Mouse (Mus musculus): ENCODE data around the gene Mcl1. TPM values are rescaled to one million over a fixed set of nuclear protein-coding genes. Genes with fewer than 3 reads are reported as not detected.

The Mcl1 gene
- polyA plus RNA-seq, 1 experiment: 436 TPM

DNA sequence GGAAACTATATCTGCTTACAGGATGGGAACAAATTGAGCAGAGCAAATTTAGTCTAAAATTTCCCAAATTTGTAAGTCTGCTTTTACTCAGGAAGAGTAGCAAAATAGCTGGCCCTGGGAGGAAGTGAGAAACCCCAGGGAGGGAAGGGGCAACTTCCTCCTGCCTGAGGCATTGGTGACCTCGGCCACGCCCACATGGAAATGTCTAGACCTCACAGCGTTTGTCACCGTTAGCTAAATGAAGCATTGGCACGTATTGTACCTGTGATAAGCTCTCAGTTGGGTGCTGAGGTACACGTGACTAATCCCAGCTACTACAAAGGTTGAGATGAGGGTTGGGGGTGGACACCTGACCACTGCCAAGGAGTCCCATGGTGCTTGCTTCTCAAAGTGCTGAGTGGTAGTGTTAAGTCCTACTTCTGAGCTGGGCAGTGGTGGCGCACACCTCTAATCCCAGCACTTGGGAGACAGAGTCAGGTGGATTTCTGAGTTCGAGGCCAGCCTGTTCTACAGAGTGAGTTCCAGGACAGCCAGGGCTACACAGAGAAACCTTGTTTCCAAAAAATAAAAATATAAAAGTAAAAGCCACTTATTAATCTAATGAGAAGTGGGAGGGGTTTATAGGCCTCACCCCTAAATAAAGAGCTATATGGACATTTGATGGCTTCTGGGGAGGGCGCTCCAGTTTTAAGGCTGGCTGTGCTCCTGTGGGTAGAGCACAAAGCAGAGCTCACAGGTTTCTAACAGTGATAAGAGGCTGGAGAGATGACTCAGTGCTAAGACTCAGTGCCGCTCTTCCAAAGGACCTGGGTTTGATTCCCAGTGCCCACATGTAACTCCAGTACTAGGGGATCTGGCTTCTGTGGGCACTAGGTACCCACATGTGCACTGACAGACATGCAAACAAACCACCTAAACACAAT, 13.0 kb upstream of the Mcl1 start:
- no peak for TF ChIP-seq GATA1 (IDR thresholded peaks at IDR 0.05; ENCODE audit: low read length)

DNA sequence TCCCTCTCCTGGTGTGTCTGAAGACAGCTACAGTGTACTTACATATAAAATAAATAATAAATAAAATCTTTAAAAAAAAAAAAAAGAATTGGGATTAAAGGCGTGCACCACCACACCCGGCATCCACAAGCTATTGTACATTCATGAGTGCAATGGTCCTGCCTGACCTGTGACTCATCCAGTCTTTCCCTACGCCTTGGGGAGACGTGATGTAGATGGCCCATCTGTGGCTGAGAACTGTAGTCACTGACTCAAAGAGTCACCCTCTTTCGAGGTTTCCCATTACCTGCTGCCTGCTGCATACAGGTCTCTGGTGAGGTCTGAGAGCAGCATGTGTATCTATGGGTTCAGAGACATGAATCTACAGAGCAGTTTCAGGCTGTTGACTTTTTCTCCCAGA, 10.6 kb upstream of the Mcl1 start:
- no peak for TF ChIP-seq GATA1 (IDR thresholded peaks at IDR 0.05; ENCODE audit: low read length)

DNA sequence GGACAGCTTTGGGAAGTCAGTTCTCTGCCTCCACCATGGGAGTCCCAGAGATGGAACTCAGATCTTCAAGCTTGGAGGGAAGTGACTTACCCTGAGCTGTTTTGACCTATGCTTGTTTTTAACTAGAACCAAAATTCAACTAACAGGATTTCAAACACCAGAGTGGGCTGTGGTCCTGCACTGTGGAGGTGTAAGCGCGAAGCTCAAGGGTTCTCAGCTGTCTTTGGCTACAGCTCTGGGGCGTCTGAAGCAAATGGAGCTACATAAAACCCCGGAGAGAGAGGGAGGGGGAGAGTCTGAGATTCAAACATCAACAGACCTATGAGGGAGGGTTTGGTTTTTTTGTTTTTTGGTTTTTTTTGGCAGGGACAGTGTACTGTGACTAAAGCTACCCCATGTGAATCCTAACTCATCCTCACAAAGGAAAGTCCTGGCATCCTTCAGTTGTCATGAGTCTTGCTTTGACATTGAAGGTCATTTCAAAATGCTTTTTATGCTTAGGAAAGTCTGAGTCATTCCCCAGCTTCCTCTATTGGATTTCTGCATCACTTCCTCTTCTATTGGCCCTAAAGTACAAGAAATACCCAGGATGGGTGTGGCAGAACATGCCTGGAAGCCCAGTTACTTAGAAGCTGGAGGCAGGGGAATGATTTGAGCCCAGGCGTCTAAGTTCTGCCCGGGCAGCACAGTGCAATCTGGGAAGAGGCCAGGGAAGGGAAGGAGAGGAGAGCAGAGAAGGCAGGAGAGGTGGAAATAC, 8.1 kb upstream of the Mcl1 start:
- TF ChIP-seq GATA1 (IDR thresholded peaks at IDR 0.05; ENCODE audit: low read length): no peak

- TF ChIP-seq GATA1 (IDR thresholded peaks at IDR 0.05; ENCODE audit: low read length): no peak
Measured at GRCm38 (mm10) chr3:95651033-95651373, 7.6 kb upstream of the Mcl1 start.

DNA sequence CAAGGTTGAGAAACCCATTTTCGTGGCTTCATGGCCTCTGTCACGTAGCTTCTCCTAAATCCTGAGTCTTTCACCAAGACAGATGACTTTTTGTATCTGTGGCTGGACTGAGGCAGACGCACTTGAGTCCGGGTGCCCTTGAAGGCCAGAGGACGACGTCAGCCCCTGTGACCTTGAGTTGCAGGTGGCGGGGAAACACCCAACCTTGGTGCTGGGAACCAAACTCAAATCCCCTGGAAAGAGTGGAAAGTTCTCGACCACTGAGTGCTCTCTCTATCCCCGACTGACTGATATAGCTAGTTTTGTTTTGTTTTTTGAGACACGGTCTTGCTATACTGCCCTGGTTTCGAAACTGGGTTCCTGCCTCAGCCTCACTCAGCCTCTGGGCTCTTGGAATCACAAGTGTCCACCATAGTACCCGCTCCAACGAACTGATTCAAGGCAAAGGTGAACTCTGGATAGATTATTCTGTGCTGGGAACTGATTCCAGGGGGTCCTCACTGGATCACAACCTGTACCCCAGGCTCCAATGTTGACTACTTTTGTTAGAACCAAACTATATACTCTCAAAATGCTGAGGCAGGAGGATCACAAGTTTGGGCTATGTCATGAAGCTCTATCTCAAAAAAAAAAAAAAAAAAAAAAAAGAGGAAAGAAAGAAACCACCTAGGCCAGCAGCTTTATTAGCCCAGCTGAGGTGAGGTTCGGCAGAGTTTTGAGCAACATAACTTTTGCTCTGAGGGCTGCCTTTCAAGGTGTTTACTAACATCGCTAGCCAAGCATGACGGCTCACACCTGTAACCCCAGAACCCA, 7.0 kb upstream of the Mcl1 start:
- TF ChIP-seq GATA1 (IDR thresholded peaks at IDR 0.05; ENCODE audit: low read length): no peak

GRCm38 (mm10) chr3:95652204-95652811, 6.3 kb upstream of the Mcl1 start:
- TF ChIP-seq GATA1 (IDR thresholded peaks at IDR 0.05; ENCODE audit: low read length): no peak

GRCm38 (mm10) chr3:95652871-95653270, 5.7 kb upstream of the Mcl1 start:
- TF ChIP-seq GATA1 (IDR thresholded peaks at IDR 0.05; ENCODE audit: low read length): no peak

- TF ChIP-seq GATA1 (IDR thresholded peaks at IDR 0.05; ENCODE audit: low read length): no peak
Measured at GRCm38 (mm10) chr3:95653473-95654034, 5.0 kb upstream of the Mcl1 start.

DNA sequence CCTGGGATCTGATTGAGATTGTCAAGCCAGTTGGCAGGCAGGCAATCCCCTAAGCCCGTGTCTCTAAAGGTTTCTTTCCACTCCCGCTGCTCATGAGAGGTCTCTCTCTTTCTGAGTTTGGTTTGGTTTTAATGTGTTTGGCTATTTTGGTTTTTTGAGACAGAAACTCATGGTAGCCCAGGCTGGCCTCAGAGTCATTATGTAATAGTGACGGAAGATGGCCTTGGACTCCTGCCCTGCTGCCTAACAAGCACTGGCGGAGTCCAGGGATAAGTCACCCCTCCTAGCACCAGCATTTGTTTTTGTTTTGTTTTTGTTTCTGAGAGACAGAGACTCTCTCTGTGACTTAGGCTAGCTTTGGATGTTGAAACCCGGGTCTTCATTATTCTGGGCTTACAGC, 3.2 kb upstream of the Mcl1 start:
- no peak for TF ChIP-seq GATA1 (IDR thresholded peaks at IDR 0.05; ENCODE audit: low read length)

DNA sequence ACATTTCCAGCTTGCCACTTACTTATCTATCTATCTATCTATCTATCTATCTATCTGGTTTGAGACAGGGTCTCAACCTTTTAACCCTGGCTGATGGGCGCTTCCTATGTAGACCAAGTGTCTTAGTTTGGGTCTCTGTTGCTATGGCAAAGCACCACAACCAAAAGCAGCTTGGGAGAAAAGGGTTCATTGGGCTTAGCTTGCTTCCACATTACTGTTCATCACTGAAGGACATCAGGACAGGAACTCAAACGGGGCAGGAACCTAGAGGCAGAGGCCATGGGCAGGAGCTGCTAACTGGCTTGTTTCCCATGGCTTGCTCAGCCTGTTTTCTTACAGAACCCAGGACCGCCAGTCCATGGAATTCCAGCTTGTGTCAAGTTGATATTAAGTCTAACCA, 1.5 kb upstream of the Mcl1 start:
- TF ChIP-seq GATA1 (IDR thresholded peaks at IDR 0.05; ENCODE audit: low read length): no peak

DNA sequence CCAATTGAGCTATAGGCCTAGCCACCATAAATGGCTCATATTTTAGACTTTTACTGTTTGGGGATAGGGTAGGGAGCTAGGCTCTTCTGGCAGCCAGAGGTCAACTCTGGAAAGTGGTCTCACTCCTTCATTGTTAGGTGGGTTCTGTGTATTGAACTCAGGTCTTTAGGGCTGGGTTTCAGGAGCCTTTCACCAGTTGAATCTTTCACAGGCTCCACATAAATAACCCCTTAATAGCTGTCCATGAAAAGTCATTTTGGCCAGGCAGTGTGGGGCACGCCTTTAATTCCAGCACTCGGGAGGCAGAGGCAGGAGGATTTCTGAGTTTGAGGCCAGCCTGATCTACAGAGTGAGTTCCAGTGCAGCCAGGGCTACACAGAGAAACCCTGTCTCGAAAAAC, 877 bp upstream of the Mcl1 start:
- TF ChIP-seq GATA1 (IDR thresholded peaks at IDR 0.05; ENCODE audit: low read length): no peak

- TF ChIP-seq GATA1 (IDR thresholded peaks at IDR 0.05; ENCODE audit: low read length): no peak
Measured at GRCm38 (mm10) chr3:95658868-95659712, 502 bp downstream of the Mcl1 start.

- TF ChIP-seq GATA1 (IDR thresholded peaks at IDR 0.05; ENCODE audit: low read length): no peak
Measured at GRCm38 (mm10) chr3:95659948-95660347, 1.4 kb downstream of the Mcl1 start.

GRCm38 (mm10) chr3:95660788-95661478, 2.3 kb downstream of the Mcl1 start:
- no peak for TF ChIP-seq GATA1 (IDR thresholded peaks at IDR 0.05; ENCODE audit: low read length)
